Mouse (Mus musculus) left cerebral cortex, adult 6 months (tissue): ENCODE measurements around the gene Gm20867. TPM values are rescaled to one million over a fixed set of nuclear protein-coding genes. Genes with fewer than 3 reads are reported as not detected.

ENCODE experiments used
- long read RNA-seq, 2 experiments: library from polyadenylated mRNA; unstranded; transcript quantifications; one replicate each; pipeline ENCODE4 v2.0.0; 2019 to 2020
- polyA plus RNA-seq: library from polyadenylated mRNA; unstranded; fragments of <200 nt; fragmentation: Nextera tagmentation; gene quantifications from 2 replicates; pipeline ENCODE4 v1.2.3, GENCODE M21; 2021

Gm20867 gene
- polyA plus RNA-seq: not detected in 2 replicates
- long read RNA-seq, experiment 1: 0 reads
- long read RNA-seq, experiment 2: 0 reads

GRCm38 (mm10) chrY:77963104-77963503, at the start of gene Gm20867:
TSS of gene Gm20867 (minus strand) at chrY:77963204.

Other genes with a start within 250 kb of the Gm20867 start
- not detected in 2 replicates for gene Gm29564, start 249.8 kb upstream of the Gm20867 start, polyA plus RNA-seq